In genomic region chr6:35176979-35177649, GRCm38 (mm10) we compare ENCODE assay signal across 8 mouse cellular contexts. TPM values are rescaled to one million over a fixed set of nuclear protein-coding genes. Genes with fewer than 3 reads are reported as not detected.
DNase-seq lines count a peak whose midpoint lies in the region; ATAC-seq lines count a peak whose summit lies in the region.

Gene Nup205, plus strand, starts transcription at chr6:35177421.

- no peaks in the 10 kb centered on the region for H3K27me3 ChIP-seq in megakaryocyte, embryonic 14.5 days (replicated peaks)

- peak; percentile 72 to 82 for DNase-seq in thymus, adult 18-20 months
- DNase-seq in thymus, postnatal 14 days: no peak
- DNase-seq in embryo, embryonic 11 days: peak; percentile 93
- peak; percentile 78 for DNase-seq in gastrocnemius, postnatal 25 days
- DNase-seq in left cerebral cortex, adult 9 months (ENCODE audit: low spot score in 2 of 2): peak; percentile 58 to 82
- peak; percentile 80 to 89 for DNase-seq in right cerebral cortex, adult 2 months (ENCODE audit: low spot score in 2 of 2)

- no peaks in the 10 kb centered on the region for H3K36me3 ChIP-seq in megakaryocyte, embryonic 14.5 days (replicated peaks; ENCODE audit: low read length)

- peak within 1 kb of the TSS; percentile 97 for H3K4me3 ChIP-seq in megakaryocyte, embryonic 14.5 days (replicated peaks)

- peak; percentile 93 for ATAC-seq in inflammation-experienced regulatory T-cells, adult 6 months

- peaks cover 21% of the 10 kb centered on the region for H3K4me1 ChIP-seq in megakaryocyte, embryonic 14.5 days

- H3K9me3 ChIP-seq in megakaryocyte, embryonic 14.5 days: no peaks in the 10 kb centered on the region

RNA-seq across cellular contexts. Expression of gene Nup205, which starts in this region (rescaled TPM):
- 10 to 100 TPM in 1 of 2 experiments, 1 to 10 TPM in 1; 9.9 to 11.0 TPM for total RNA-seq in gastrocnemius, postnatal 25 days (2021)
- 10 to 100 TPM; 13.8 to 20.1 (median 17.3) TPM for polyA plus RNA-seq in inflammation-experienced regulatory T-cells, adult 6 months (2017; shearing (Covaris generic))
- polyA plus RNA-seq in megakaryocyte, embryonic 14.5 days (2012; ENCODE audit: insufficient read depth, low replicate concordance): 1.3 and 1.6 TPM in 2 replicates
